Mouse (Mus musculus): ENCODE data around the gene Rbm42.

DNA sequence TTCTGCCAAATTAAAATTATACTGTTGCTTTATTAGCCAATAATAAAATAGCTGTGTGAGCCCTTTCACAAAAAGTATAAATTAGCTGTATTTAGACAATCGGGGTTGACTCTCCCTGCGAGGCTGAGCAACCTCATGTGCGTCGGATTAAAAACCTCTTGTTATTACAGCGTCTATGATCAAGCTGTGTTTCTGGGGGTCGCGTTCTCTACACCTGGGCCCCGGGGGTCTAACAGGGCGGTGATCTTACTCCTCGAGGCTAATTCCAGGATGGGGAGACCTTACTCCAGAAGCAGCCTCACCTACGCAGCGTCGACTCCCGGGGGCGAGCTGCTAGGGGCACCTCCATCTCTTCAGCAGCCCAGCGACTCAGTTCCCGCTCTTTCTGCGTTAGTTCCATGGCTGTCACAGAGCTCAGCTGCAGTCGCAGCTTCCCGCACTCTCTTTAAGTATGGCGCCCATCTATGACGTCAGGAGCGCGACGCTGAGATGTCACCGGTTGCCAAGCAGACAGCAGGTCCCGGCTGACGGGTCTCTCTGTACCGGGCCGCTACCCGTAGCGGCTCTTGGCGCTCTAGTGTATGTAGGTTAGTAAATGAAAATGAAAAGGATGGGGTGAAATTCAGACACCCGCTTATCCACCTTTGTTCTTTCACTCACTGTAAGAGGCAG lies 14.5 kb upstream of the Rbm42 start, which contains the start of gene Haus5:
- TF ChIP-seq CTCF (IDR thresholded peaks at IDR 0.05; ENCODE audit: low read depth) = no peak
- TF ChIP-seq EP300 (IDR thresholded peaks at IDR 0.05; ENCODE audit: low read depth) = no peak

All from heart, postnatal 0 days (tissue).